Mouse (Mus musculus) urinary bladder, postnatal 4 days (tissue): ENCODE results near the gene Ercc6.

Experiments
- DNase-seq, 2 experiments: peaks; one replicate each; pipeline ENCODE4 v3.0.0; 2021 to 2022; ENCODE audit warnings: low spot score in 2 of 2

Ercc6 gene

GRCm38 (mm10) chr14:32518543-32518942, 5.2 kb downstream of the Ercc6 start:
- DNase-seq, result no peak

DNA sequence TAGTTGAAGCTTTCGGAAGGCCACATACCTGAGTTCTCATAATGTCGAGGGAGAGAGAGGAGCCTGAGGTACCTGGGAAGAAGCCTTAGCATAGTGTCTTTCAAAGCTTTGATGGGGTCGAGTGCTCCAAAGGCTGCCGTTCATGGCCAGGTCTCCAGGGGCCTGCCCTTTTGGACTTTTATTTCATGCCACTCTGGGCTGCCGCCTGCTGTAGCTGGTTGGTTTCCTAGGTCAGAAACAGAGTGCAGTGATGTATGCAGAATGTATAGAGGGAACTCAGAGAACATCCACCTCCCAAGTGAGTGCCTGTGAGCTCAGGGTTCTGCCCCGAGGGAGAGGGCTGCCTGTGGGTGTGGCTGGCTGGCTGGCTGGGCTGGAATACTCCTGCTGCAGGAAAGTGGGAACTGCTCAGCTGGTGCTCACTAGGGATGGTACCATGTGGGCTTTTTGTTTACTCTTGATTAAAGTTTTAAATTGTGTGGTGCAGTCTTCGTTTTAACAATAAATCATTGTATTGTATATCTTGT, 7.1 kb downstream of the Ercc6 start:
- DNase-seq, result no peak

GRCm38 (mm10) chr14:32522336-32522735, 9.0 kb downstream of the Ercc6 start:
- no peak for DNase-seq

DNA sequence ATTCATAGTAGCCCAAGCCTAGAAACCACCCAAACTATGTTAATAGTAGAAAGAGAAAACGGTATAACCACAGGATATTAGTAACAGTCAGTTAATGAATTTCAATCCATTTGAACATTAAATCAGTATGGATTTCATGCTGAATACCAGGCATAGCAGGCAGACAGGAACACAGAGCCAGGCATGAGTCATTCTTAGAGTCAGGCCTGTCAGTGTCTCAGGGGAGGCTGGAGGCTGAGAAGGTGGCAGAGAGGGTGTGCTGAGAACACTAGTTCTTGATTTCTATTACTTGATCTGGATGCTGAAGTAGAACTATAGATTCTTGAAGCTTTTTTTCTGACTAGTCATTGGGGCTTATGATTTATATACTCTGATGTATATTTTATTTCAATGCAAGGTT, 10.8 kb downstream of the Ercc6 start:
- DNase-seq, result no peak

DNA sequence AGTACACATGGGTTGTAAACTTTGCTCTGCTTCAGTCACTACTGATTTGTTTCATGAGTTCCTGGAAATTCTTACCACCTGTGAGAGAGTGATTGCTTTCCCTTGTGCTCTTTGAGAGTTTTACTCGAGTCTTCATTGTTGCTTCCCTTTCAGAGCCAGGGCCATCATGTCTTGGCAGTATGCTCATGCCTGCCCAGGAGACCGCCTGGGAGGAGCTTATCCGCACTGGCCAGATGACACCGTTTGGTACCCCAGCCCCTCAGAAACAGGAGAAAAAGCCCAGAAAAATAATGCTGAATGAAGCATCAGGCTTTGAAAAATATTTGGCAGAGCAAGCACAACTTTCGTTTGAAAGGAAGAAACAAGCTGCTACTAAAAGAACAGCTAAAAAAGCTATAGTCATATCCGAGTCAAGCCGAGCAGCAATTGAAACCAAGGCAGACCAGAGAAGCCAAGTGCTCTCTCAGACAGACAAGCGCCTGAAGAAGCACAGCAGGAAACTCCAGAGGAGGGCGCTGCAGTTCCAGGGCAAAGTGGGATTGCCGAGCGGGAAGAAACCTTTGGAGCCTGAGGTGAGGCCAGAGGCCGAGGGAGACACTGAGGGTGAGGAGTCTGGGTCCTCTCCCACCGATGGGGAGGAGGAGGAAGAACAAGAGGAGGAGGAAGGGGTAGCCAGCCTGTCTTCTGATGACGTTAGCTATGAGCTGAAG, 12.8 kb downstream of the Ercc6 start:
- DNase-seq, result no peak

GRCm38 (mm10) chr14:32527211-32527610, 13.9 kb downstream of the Ercc6 start:
- DNase-seq, result no peak

DNA sequence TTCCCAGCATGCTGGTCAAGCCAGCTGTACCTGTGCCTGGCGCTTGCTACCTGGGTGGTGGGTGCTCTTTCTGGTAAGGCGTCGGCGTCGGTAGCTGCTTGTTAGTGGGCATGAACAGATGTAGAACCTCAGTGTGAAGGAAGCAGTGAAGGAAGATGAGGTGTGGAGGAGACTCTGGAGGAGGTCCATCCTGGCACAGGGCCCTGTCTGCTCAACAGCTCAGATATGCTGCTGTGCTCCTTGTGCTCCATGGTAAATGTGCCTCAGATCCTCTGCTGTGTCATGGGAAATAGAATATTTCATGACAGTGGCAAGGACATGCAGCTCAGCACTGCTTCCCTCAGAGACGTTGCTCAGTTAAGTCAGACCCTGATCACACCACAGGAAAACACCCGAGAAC, 15.7 kb downstream of the Ercc6 start:
- DNase-seq, result no peak

DNA sequence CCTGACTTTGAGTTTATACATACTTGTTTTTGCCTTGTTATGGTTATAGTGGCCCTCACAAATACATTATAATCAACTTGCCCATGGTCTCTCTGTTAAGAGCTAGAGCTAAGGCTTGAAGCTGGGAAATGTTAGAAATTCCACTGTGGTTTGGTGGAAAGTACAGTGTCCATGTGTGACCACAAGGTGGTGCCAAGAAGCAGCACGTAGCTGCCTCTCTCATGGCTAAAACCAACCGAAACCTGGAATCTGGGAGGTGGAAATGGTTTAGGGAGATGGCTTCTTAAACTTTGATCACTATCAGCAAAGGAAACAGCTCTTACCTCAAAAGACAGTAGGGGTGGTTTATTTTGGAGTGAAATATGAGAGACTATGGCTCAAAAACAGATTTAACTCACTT, 17.6 kb downstream of the Ercc6 start:
- DNase-seq, result no peak

DNA sequence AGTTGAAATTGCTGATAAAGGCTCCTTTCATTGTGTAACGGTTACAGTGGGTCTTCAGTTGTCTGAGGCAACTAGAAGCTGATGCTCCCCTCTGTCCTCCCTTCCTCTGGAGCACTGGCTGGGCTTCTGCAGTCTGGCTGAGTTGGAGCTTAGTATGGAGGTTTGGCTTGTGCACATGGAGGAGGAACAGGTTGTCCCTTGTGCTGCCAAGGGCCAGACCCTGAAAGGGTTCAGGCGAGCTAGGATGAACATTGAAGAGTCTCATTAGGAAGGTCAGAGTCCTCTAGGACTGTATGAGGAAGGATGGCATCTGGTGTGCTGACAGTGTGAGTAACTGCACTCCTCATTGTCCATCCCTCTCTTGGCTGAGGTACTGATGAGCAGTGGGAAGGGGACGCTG, 18.1 kb downstream of the Ercc6 start:
- no peak for DNase-seq

- no peak for DNase-seq
Measured at GRCm38 (mm10) chr14:32532381-32533147, 19.2 kb downstream of the Ercc6 start.

DNA sequence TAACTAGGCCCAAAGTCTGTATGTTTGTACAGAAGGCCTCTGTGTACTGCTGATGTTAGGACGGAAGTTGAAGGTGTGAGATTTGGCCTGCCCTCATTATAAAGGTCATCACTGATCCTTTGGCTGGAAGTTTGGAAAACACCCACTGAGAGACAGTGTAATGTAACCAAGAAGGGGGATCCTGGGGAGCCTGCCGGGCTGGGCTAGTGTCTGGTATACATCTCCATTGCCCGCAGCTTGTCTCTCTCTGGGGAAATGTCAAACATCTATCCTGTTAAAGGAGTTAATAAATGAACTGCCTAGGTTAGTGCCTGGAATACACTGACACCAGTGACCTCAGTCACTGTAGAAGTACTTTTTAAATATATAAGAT, 19.8 kb downstream of the Ercc6 start:
- DNase-seq, result no peak

GRCm38 (mm10) chr14:32533656-32534055, 20.3 kb downstream of the Ercc6 start:
- no peak for DNase-seq

GRCm38 (mm10) chr14:32534137-32534536, 20.8 kb downstream of the Ercc6 start:
- no peak for DNase-seq

DNA sequence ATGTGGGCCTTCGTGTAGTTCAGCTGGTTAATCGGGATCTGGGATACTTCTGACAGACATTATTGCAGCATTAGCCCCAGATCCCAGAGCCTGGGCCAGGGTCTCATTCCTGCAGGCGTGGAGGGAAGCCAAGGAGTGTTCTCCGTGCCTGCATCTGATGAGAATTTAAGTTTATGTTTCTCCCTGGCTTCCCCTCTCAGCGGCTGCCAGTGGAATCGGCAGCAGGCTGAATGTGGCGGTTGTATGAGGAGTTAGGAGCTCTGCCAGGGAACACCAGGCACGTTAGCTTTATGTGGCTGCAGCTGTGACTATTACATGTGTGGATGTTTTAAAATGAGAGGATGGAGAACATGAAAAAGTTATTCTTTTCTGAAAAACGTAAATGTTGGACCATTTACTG, 23.4 kb downstream of the Ercc6 start:
- DNase-seq, result no peak

DNA sequence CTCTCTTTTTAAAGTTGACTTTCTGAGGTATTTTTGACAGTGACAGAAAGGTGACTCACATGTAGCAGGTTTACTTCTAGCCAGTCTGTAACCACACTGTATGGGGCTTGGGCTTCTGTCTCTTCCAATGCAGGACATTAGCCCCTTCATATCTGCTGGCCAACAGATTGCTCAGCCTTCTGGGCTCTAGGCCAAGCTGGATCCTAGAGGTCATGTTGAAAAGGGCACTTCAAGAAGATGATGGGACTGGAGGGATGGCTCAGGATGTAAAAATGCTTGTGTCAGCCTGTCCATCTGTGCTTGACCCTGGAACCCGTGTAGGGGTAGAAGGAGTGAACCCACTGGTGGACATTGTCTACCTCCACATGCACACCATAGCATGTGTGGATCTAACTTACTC, 24.8 kb downstream of the Ercc6 start:
- DNase-seq, result no peak

- DNase-seq, result no peak
Measured at GRCm38 (mm10) chr14:32543075-32543474, 29.8 kb downstream of the Ercc6 start.

- DNase-seq, result no peak
Measured at GRCm38 (mm10) chr14:32546676-32547075, 33.4 kb downstream of the Ercc6 start.

GRCm38 (mm10) chr14:32551854-32552253, 38.5 kb downstream of the Ercc6 start:
- no peak for DNase-seq

DNA sequence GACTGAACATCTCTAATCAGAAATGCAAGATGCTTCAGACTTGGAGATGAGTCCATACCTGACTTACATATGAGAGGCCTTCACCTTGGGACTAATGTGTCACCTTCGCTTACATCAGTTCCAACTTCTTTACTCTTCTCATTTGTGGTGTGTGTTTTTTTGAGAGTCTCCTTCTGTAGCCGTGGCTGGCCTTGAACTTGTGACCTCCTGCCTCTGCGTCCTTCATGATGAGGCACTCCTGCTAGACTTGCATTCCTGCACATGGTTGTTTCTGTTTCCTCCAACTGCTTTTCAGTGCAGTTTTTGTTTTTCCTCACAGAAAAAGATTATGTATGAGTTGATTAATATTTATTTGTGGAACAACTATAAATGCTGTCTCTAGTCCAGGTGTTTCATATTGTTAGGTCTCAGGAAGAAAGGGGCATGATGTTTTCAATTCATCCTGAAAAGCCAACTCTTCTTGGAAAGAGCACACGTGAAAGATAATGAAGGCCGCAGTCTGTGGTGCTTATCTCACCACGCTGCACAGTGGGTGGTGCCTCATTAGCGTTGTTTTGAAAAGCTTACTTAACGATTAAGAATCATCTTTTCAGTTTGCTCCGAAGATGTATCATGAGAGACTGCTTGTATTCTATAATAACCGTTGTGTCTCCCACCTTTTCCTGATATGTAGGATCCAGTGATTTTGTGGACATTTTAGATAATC, 40.0 kb downstream of the Ercc6 start:
- no peak for DNase-seq

DNA sequence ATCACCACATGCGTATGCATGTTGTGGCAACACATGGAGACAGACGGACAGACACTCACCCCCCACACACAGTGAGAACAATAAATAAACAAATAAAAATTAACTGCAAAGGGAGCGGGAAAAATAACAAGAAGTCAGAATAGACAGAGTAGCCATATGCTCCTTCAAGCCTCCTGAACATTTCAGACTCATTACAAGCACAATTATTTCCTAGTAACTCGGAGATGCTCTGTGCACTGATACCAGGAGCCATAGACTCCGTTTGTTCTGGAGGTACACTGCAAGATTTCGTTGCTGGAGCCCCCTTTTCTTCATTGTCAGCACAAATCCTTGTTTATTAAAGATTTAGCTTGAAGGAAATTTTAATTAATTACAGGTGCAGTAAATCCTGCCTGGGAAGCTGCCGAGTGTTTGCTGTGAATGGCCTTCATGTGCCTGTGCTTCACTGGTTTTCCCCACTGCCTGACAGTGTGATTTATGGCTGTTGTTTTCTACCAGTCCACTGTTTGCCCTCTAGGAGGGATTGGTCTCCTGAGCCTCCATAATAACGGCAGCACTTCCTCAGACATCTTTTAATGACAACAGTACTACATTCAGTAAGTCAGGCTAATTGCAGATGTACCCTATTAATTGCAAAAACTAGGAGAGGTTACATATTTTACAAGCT, 41.7 kb downstream of the Ercc6 start:
- no peak for DNase-seq

- no peak for DNase-seq
Measured at GRCm38 (mm10) chr14:32561428-32561827, 48.1 kb downstream of the Ercc6 start.

- DNase-seq, result no peak
Measured at GRCm38 (mm10) chr14:32563661-32564060, 50.3 kb downstream of the Ercc6 start.
